Mouse (Mus musculus) forebrain, embryonic 15.5 days (tissue): ENCODE results near the gene Esyt1. TPM values are rescaled to one million over a fixed set of nuclear protein-coding genes. Genes with fewer than 3 reads are reported as not detected.

Source experiments
- ATAC-seq: fragments of 200-750 bp; cut with Nextera tagmentation; replicated peaks from 2 replicates; pipeline ENCODE4 v1.8.0; 2017; ENCODE audit warnings: mild to moderate bottlenecking, moderate TSS enrichment, moderate library complexity
- H3K27ac ChIP-seq: fragments of 300-500 bp; sonication (generic); replicated peaks from 2 replicates; pipeline ENCODE4 v1.5.1; 2015; ENCODE audit warnings: mild to moderate bottlenecking, inconsistent platforms
- H3K27me3 ChIP-seq: fragments of 300-500 bp; sonication (generic); 2 replicates; pipeline ENCODE4 v1.6.1; 2015; ENCODE audit warnings: inconsistent platforms
- H3K36me3 ChIP-seq: fragments of 300-500 bp; sonication (generic); 2 replicates; pipeline ENCODE4 v1.6.1; 2015; ENCODE audit warnings: mild to moderate bottlenecking, inconsistent platforms
- H3K4me1 ChIP-seq: fragments of 300-500 bp; sonication (generic); 2 replicates; pipeline ENCODE4 v1.6.1; 2015; ENCODE audit warnings: inconsistent platforms
- H3K4me2 ChIP-seq: fragments of 300-500 bp; sonication (generic); replicated peaks from 2 replicates; pipeline ENCODE4 v1.6.1; 2015; ENCODE audit warnings: mild to moderate bottlenecking, inconsistent platforms
- H3K4me3 ChIP-seq: fragments of 300-500 bp; sonication (generic); 2 replicates; pipeline ENCODE4 v1.5.1; 2015; ENCODE audit warnings: mild to moderate bottlenecking, inconsistent platforms
- H3K9ac ChIP-seq: fragments of 300-500 bp; sonication (generic); replicated peaks from 2 replicates; pipeline ENCODE4 v1.6.1; 2015; ENCODE audit warnings: mild to moderate bottlenecking, inconsistent platforms
- H3K9me3 ChIP-seq: fragments of 300-500 bp; sonication (generic); 2 replicates; pipeline ENCODE4 v1.6.1; 2016; ENCODE audit warnings: inconsistent platforms
- WGBS: fragments of 180-500 bp; shearing (Covaris S2); methylation state at CpG from one replicate; pipeline ENCODE4 v1.1.7; 2015; ENCODE audit warnings: mixed read lengths; 5-methylcytosine and 5-hydroxymethylcytosine counted together
- polyA plus RNA-seq: library from polyadenylated mRNA; unstranded; fragments of >200 nt; fragmentation: Nextera tagmentation; extraction: Ambion mirVana; gene quantifications from 2 replicates; pipeline ENCODE4 v1.2.1, GENCODE M21; 2015

Esyt1 gene
- polyA plus RNA-seq, 1 experiment from 2014 or later, result 6.8 TPM

DNA sequence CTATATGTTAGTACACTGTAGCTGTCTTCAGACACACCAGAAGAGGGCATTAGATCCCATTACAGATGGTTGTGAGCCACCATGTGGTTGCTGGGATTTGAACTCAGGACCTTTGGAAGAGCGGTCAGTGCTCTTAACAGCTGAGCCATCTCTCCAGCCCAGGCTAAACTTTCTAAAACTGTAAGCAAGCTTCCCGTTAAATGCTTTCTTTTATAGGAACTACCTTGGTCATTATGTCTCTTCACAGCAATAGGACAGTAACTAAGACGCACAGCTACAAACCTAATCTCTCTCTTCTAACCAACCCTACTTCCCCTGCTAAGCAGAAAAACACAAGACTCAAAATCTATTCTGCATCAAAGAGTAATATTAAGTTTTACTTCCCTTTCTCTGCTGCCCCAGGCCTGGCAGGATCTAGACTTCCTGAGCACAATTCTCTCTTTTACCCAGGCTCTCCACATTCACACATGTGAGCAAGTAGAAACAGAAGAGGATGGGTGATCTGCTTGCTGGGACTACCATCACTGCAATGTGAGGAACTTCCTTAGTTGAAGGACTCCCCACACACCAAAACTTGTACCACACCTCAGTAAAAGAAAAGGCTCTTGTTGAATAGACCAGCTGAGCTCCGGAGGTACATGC, 10.1 kb upstream of the Esyt1 start:
- Histone ChIP-seq H3K27ac (peak overlapping the region; percentile 14; the same call in 1 of the 2 replicates), H3K27me3 (no peaks in the 10 kb centered on the region), H3K9ac (peak overlapping the region; percentile 20; the same call in 1 of the 2 replicates), H3K4me2 (peak overlapping the region; percentile 30), H3K9me3 (no peaks in the 10 kb centered on the region), H3K4me3 (peak overlapping the region; percentile 22; the same call in 1 of the 2 replicates), H3K36me3 (no peaks in the 10 kb centered on the region; the same call in 1 of the 2 replicates), H3K4me1 (0 out of 2 replicates have a peak, but pooled peaks cover 7% of the 10 kb centered on the region)
- 71% methylated on average over 4 of the region's 4 CpGs for WGBS
- no peak for ATAC-seq

DNA sequence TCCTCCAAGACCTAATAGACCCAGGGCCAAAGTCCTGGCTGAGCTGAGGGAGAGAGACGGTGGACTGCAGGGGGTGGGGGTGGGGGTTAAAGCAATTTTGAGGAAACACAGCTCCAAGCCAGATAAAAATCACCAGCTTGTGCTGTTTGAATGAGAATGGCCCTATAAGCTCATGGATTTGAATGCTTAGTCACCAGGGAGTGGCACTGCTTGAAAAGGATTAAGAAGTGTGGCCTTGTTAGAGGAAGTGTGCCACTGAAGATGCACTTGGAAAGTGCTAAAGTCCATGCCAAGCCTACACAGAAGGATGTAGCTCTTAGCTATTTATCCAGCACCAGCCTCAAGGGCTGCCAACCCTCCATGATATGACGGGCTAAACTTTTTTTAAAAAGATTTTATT, 9.5 kb upstream of the Esyt1 start:
- H3K9ac ChIP-seq, result no peak overlapping the region
- no peak for ATAC-seq
- no peak overlapping the region for H3K4me3 ChIP-seq
- H3K36me3 ChIP-seq, result no peaks in the 10 kb centered on the region; the same call in 1 of the 2 replicates
- no peak overlapping the region for H3K27ac ChIP-seq
- H3K4me1 ChIP-seq, result 0 out of 2 replicates have a peak, but pooled peaks cover 7% of the 10 kb centered on the region
- no peaks in the 10 kb centered on the region for H3K9me3 ChIP-seq
- no peak overlapping the region for H3K4me2 ChIP-seq
- H3K27me3 ChIP-seq, result no peaks in the 10 kb centered on the region
- WGBS, result 82% methylated on average over 2 of the region's 2 CpGs

DNA sequence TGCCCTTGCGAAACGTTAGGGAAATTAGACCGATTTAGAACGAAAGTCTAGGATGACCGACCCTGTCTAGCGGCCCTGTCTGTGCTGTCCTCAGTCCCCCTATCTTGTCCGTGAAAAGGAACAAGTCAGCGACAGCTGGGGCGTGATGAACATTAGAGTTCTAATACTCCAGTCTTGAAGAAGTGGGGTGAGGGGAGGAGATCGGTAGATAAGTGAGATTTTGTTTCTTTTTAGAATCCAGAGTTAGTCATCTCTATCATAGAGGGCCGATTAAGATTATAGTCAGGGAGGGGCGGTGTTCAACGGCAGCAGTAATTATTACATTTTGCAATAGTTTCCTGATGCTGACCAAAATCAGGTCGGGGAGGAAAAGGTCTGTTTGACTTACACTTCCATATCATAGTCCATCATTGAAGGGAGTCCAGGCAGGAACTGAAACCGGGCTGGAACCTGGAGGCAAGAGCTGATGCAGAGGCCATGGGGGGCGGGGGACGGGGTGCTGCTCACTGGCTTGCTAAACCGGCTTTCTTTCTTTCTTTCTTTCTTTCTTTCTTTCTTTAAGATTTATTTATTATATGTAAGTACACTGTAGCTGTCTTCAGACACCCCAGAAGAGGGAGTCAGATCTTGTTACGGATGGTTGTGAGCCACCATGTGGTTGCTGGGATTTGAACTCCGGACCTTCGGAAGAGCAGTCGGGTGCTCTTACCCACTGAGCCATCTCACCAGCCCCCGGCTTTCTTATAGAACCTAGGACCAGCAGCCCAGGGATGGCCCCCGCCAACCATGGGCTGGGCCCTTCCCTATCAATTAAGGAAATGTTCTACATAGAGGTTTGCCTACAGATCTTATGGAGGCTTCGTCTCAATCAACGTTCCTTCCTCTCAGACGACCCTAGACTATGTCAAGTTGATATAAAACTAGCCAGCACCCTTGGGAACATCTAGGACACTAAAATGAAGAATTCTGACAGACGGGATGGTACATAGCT, 990 bp upstream of the Esyt1 start:
- no peak overlapping the region for H3K27ac ChIP-seq
- H3K4me1 ChIP-seq, result peaks cover 23% of the 10 kb centered on the region
- H3K9me3 ChIP-seq, result no peaks in the 10 kb centered on the region
- 0 out of 2 replicates have a peak overlapping the region, but pooled peaks have one; percentile 17 for H3K9ac ChIP-seq
- ATAC-seq, result no peak
- peak overlapping the region; percentile 85 for H3K4me3 ChIP-seq
- peak overlapping the region; percentile 100 for H3K4me2 ChIP-seq
- WGBS, result 29% methylated on average over 28 of the region's 28 CpGs
- no peaks in the 10 kb centered on the region for H3K36me3 ChIP-seq
- H3K27me3 ChIP-seq, result peaks cover 13% of the 10 kb centered on the region; the same call in 1 of the 2 replicates

- peak overlapping the region; percentile 85 for H3K4me3 ChIP-seq
- peaks cover 13% of the 10 kb centered on the region; the same call in 1 of the 2 replicates for H3K27me3 ChIP-seq
- no peaks in the 10 kb centered on the region for H3K36me3 ChIP-seq
- peak overlapping the region; percentile 100 for H3K4me2 ChIP-seq
- peak; percentile 49 for ATAC-seq
- peak overlapping the region; percentile 39 for H3K27ac ChIP-seq
- H3K4me1 ChIP-seq, result peaks cover 23% of the 10 kb centered on the region
- H3K9ac ChIP-seq, result peak overlapping the region; percentile 63
- no peaks in the 10 kb centered on the region for H3K9me3 ChIP-seq
- under 1% methylated on average over 58 of the region's 58 CpGs for WGBS
Observed at GRCm38 (mm10) chr10:128524732-128525662, 674 bp downstream of the Esyt1 start.

DNA sequence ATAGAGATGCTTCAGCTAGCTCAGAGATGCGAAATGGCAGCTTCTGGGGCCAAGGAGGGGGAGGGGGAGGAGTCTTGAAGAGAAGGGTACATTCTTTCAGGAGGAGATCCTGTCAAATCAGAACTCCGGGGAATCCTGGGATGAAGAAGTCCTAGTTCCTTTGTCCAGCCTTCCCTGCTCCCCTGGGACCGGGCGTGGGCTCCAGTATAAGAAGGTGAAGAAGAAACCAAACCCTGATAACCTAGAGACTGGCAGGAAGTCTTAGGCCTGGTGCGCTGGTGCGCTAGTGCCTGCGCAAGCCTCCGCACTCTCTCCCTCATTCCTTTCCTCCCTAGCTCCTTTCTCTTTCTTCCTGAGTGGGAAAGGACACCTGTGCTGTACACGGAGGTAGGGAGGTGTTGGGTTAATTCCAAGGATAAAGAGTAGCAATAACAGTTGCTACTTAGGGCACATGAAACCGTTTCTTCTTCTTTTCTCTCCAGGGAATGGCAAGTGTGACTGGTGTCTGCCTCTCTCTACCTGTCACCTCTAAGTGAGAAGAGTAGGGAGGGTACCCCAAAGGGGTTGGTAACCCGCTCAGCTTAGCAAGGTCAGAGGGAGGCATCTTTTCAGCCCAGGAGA, 1.4 kb downstream of the Esyt1 start:
- peaks cover 23% of the 10 kb centered on the region for H3K4me1 ChIP-seq
- 9% methylated on average over 11 of the region's 11 CpGs for WGBS
- H3K36me3 ChIP-seq, result no peaks in the 10 kb centered on the region
- H3K9ac ChIP-seq, result peak overlapping the region; percentile 63; the same call in 1 of the 2 replicates
- peak overlapping the region; percentile 100 for H3K4me2 ChIP-seq
- peaks cover 13% of the 10 kb centered on the region; the same call in 1 of the 2 replicates for H3K27me3 ChIP-seq
- H3K9me3 ChIP-seq, result no peaks in the 10 kb centered on the region
- no peak for ATAC-seq
- no peak overlapping the region for H3K27ac ChIP-seq
- H3K4me3 ChIP-seq, result peak overlapping the region; percentile 85

GRCm38 (mm10) chr10:128522351-128522750, 3.3 kb downstream of the Esyt1 start:
- Histone ChIP-seq H3K4me1 (peaks cover 23% of the 10 kb centered on the region), H3K4me2 (no peak overlapping the region), H3K27ac (no peak overlapping the region), H3K9ac (no peak overlapping the region), H3K36me3 (no peaks in the 10 kb centered on the region), H3K4me3 (no peak overlapping the region), H3K9me3 (no peaks in the 10 kb centered on the region), H3K27me3 (peaks cover 19% of the 10 kb centered on the region; the same call in 1 of the 2 replicates)
- no peak for ATAC-seq
- 77% methylated on average over 6 of the region's 6 CpGs for WGBS

GRCm38 (mm10) chr10:128520591-128520990, 5.1 kb downstream of the Esyt1 start:
- Histone ChIP-seq H3K9me3 (no peaks in the 10 kb centered on the region), H3K36me3 (no peaks in the 10 kb centered on the region), H3K27ac (no peak overlapping the region), H3K4me1 (peaks cover 14% of the 10 kb centered on the region), H3K4me2 (no peak overlapping the region), H3K4me3 (no peak overlapping the region), H3K9ac (no peak overlapping the region), H3K27me3 (peaks cover 25% of the 10 kb centered on the region; the same call in 1 of the 2 replicates)
- 86% methylated on average over 16 of the region's 16 CpGs for WGBS
- ATAC-seq, result no peak

- peaks cover 19% of the 10 kb centered on the region; the same call in 1 of the 2 replicates for H3K27me3 ChIP-seq
- no peak for ATAC-seq
- 69% methylated on average over 7 of the region's 7 CpGs for WGBS
Observed at GRCm38 (mm10) chr10:128518833-128519232, 6.8 kb downstream of the Esyt1 start.

DNA sequence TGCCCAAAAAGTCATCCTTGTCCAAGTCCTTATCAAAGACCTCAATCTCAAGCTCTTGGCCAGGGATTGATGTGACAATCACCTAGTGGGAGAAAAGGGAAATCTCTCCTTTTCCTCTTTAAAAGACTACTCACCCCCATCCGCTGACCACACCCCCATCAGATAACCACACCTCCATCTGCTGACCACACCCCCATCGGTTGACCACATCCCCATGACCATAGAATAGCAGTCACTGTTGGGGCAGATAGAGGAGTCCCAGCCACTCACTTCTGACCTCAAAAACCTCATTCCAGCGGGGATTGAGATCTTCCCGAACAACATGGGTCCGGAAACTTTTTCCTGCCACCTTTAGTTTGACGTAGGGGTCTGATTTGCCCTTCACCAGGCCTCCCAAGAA, 9.0 kb downstream of the Esyt1 start:
- H3K4me3 ChIP-seq, result no peak overlapping the region
- peaks cover 16% of the 10 kb centered on the region; the same call in 1 of the 2 replicates for H3K27me3 ChIP-seq
- H3K4me1 ChIP-seq, result no peaks in the 10 kb centered on the region
- ATAC-seq, result no peak
- H3K4me2 ChIP-seq, result no peak overlapping the region
- no peaks in the 10 kb centered on the region for H3K36me3 ChIP-seq
- WGBS, result 30% methylated on average over 6 of the region's 6 CpGs
- no peak overlapping the region for H3K27ac ChIP-seq
- H3K9me3 ChIP-seq, result no peaks in the 10 kb centered on the region
- no peak overlapping the region for H3K9ac ChIP-seq

More at GRCm38 (mm10) chr10:128518833-128519232, 6.8 kb downstream of the Esyt1 start:
- no peak overlapping the region for H3K4me3 ChIP-seq
- H3K9me3 ChIP-seq, result no peaks in the 10 kb centered on the region
- no peak overlapping the region for H3K4me2 ChIP-seq
- no peaks in the 10 kb centered on the region for H3K4me1 ChIP-seq
- H3K36me3 ChIP-seq, result no peaks in the 10 kb centered on the region
- no peak overlapping the region for H3K27ac ChIP-seq
- no peak overlapping the region for H3K9ac ChIP-seq

GRCm38 (mm10) chr10:128516029-128516428, 9.6 kb downstream of the Esyt1 start:
- H3K4me2 ChIP-seq, result no peak overlapping the region
- 14% methylated on average over 20 of the region's 20 CpGs for WGBS

GRCm38 (mm10) chr10:128515044-128515443, 10.6 kb downstream of the Esyt1 start:
- Histone ChIP-seq H3K9me3 (no peaks in the 10 kb centered on the region), H3K27ac (no peak overlapping the region), H3K36me3 (no peaks in the 10 kb centered on the region), H3K4me1 (no peaks in the 10 kb centered on the region), H3K4me3 (no peak overlapping the region), H3K4me2 (no peak overlapping the region), H3K9ac (no peak overlapping the region), H3K27me3 (peaks cover 16% of the 10 kb centered on the region; the same call in 1 of the 2 replicates)
- ATAC-seq, result no peak
- WGBS, result 84% methylated on average over 4 of the region's 4 CpGs

More at GRCm38 (mm10) chr10:128516029-128516428, 9.6 kb downstream of the Esyt1 start:
- Histone ChIP-seq H3K9ac (no peak overlapping the region), H3K27me3 (peaks cover 16% of the 10 kb centered on the region; the same call in 1 of the 2 replicates), H3K4me1 (no peaks in the 10 kb centered on the region), H3K4me3 (no peak overlapping the region), H3K27ac (no peak overlapping the region), H3K9me3 (no peaks in the 10 kb centered on the region), H3K36me3 (no peaks in the 10 kb centered on the region)
- ATAC-seq, result no peak
